Mouse (Mus musculus): Measurements from ENCODE around the gene Lonp1. TPM values are rescaled to one million over a fixed set of nuclear protein-coding genes. Genes with fewer than 3 reads are reported as not detected.

Lonp1 gene
- polyA plus RNA-seq (2015; fragmentation: Nextera tagmentation; extraction: Ambion mirVana): 25.8 and 27.5 TPM in 2 replicates

GRCm38 (mm10) chr17:56626754-56627470 is at the start of gene Lonp1:
TSS of gene Lonp1 (minus strand) at chr17:56626887.
- Histone ChIP-seq H3K27ac (replicated peaks) (peak within 1 kb of the TSS; percentile 78), H3K9ac (ENCODE audit: low read length) (peak within 1 kb of the TSS; percentile 88), H3K4me3 (ENCODE audit: low read depth, low read length) (peak within 1 kb of the TSS; percentile 94), H3K36me3 (ENCODE audit: control insufficient read depth, insufficient read depth, low read length) (peaks cover 4% of the 10 kb centered on the region; the same call in 1 of the 2 replicates), H3K4me1 (replicated peaks; ENCODE audit: control insufficient read depth, insufficient read depth) (peaks cover 4% of the 10 kb centered on the region; the same call in 1 of the 2 replicates), H3K9me3 (ENCODE audit: control insufficient read depth, low read length) (no peaks in the 10 kb centered on the region), H3K4me2 (replicated peaks; ENCODE audit: low read depth) (peak within 1 kb of the TSS; percentile 95), H3K27me3 (ENCODE audit: control insufficient read depth, insufficient read depth, low read length) (no peaks in the 10 kb centered on the region)
- DNase-seq (ENCODE audit: low spot score): peak; percentile 98
- peak; percentile 93 for ATAC-seq (ENCODE audit: low FRiP score, low TSS enrichment)
- under 1% methylated on average over 51 of the region's 51 CpGs for WGBS
- TF ChIP-seq EP300 (optimal IDR thresholded peaks at IDR 0.05) (no peak), CTCF (IDR thresholded peaks at IDR 0.05; ENCODE audit: low read depth) (no peak; the same call in 1 of the 2 replicates)

- Histone ChIP-seq H3K4me1 (replicated peaks; ENCODE audit: control insufficient read depth, insufficient read depth) (no peaks in the 10 kb centered on the region; the same call in 1 of the 2 replicates), H3K27ac (replicated peaks) (peak overlapping the region; percentile 88), H3K4me2 (replicated peaks; ENCODE audit: low read depth) (peak overlapping the region; percentile 91), H3K9me3 (ENCODE audit: control insufficient read depth, low read length) (no peaks in the 10 kb centered on the region), H3K9ac (ENCODE audit: low read length) (peak overlapping the region; percentile 96), H3K36me3 (ENCODE audit: control insufficient read depth, insufficient read depth, low read length) (0 out of 2 replicates have a peak, but pooled peaks cover 2% of the 10 kb centered on the region), H3K27me3 (ENCODE audit: control insufficient read depth, insufficient read depth, low read length) (no peaks in the 10 kb centered on the region), H3K4me3 (ENCODE audit: low read depth, low read length) (peak overlapping the region; percentile 92)
- ATAC-seq (ENCODE audit: low FRiP score, low TSS enrichment): peak; percentile 11; the same call in 1 of the 2 replicates
- 1% methylated on average over 32 of the region's 37 CpGs for WGBS
- no peak for DNase-seq (ENCODE audit: low spot score)
- TF ChIP-seq EP300 (optimal IDR thresholded peaks at IDR 0.05) (no peak), CTCF (IDR thresholded peaks at IDR 0.05; ENCODE audit: low read depth) (no peak)
Measured at GRCm38 (mm10) chr17:56673647-56674416, 47.1 kb upstream of the Lonp1 start.

- Histone ChIP-seq H3K9me3 (ENCODE audit: control insufficient read depth, low read length) (no peaks in the 10 kb centered on the region), H3K27ac (replicated peaks) (peak within 1 kb of the TSS; percentile 90), H3K4me1 (replicated peaks; ENCODE audit: control insufficient read depth, insufficient read depth) (peaks cover 3% of the 10 kb centered on the region; the same call in 1 of the 2 replicates), H3K36me3 (ENCODE audit: control insufficient read depth, insufficient read depth, low read length) (0 out of 2 replicates have a peak, but pooled peaks cover 2% of the 10 kb centered on the region), H3K4me2 (replicated peaks; ENCODE audit: low read depth) (peak within 1 kb of the TSS; percentile 91), H3K27me3 (ENCODE audit: control insufficient read depth, insufficient read depth, low read length) (no peaks in the 10 kb centered on the region), H3K9ac (ENCODE audit: low read length) (peak within 1 kb of the TSS; percentile 96), H3K4me3 (ENCODE audit: low read depth, low read length) (peak within 1 kb of the TSS; percentile 92)
- peak; percentile 95 for ATAC-seq (ENCODE audit: low FRiP score, low TSS enrichment)
- DNase-seq (ENCODE audit: low spot score): peak; percentile 100
- 1% methylated on average over 55 of the region's 66 CpGs for WGBS
- TF ChIP-seq EP300 (optimal IDR thresholded peaks at IDR 0.05) (no peak), CTCF (IDR thresholded peaks at IDR 0.05; ENCODE audit: low read depth) (no peak)
Measured at GRCm38 (mm10) chr17:56672941-56673646, 46.4 kb upstream of the Lonp1 start, which contains the start of gene Ranbp3. TSS of gene Ranbp3 (plus strand) at chr17:56673294.

- Histone ChIP-seq H3K4me1 (replicated peaks; ENCODE audit: control insufficient read depth, insufficient read depth) (peaks cover 3% of the 10 kb centered on the region; the same call in 1 of the 2 replicates), H3K27ac (replicated peaks) (no peak overlapping the region), H3K27me3 (ENCODE audit: control insufficient read depth, insufficient read depth, low read length) (no peaks in the 10 kb centered on the region), H3K4me2 (replicated peaks; ENCODE audit: low read depth) (no peak overlapping the region), H3K9me3 (ENCODE audit: control insufficient read depth, low read length) (no peaks in the 10 kb centered on the region), H3K36me3 (ENCODE audit: control insufficient read depth, insufficient read depth, low read length) (no peaks in the 10 kb centered on the region), H3K4me3 (ENCODE audit: low read depth, low read length) (no peak overlapping the region), H3K9ac (ENCODE audit: low read length) (no peak overlapping the region)
- no peak for ATAC-seq (ENCODE audit: low FRiP score, low TSS enrichment)
- 85% methylated on average over 8 of the region's 8 CpGs for WGBS
- TF ChIP-seq EP300 (optimal IDR thresholded peaks at IDR 0.05) (no peak), CTCF (IDR thresholded peaks at IDR 0.05; ENCODE audit: low read depth) (no peak)
- DNase-seq (ENCODE audit: low spot score): no peak
Measured at GRCm38 (mm10) chr17:56669766-56670165, 43.1 kb upstream of the Lonp1 start.

GRCm38 (mm10) chr17:56668384-56669144 is 41.9 kb upstream of the Lonp1 start:
- H3K27me3 ChIP-seq (ENCODE audit: control insufficient read depth, insufficient read depth, low read length): no peaks in the 10 kb centered on the region
- H3K9ac ChIP-seq (ENCODE audit: low read length): peak overlapping the region; percentile 47
- TF ChIP-seq CTCF (IDR thresholded peaks at IDR 0.05; ENCODE audit: low read depth): peak; percentile 97
- TF ChIP-seq EP300 (optimal IDR thresholded peaks at IDR 0.05): no peak
- peak; percentile 88 for DNase-seq (ENCODE audit: low spot score)
- 3% methylated on average over 31 of the region's 31 CpGs for WGBS
- H3K4me1 ChIP-seq (replicated peaks; ENCODE audit: control insufficient read depth, insufficient read depth): peaks cover 7% of the 10 kb centered on the region; the same call in 1 of the 2 replicates
- no peaks in the 10 kb centered on the region for H3K9me3 ChIP-seq (ENCODE audit: control insufficient read depth, low read length)
- H3K27ac ChIP-seq (replicated peaks): no peak overlapping the region
- H3K36me3 ChIP-seq (ENCODE audit: control insufficient read depth, insufficient read depth, low read length): no peaks in the 10 kb centered on the region
- ATAC-seq (ENCODE audit: low FRiP score, low TSS enrichment): no peak
- H3K4me3 ChIP-seq (ENCODE audit: low read depth, low read length): peak overlapping the region; percentile 33
- H3K4me2 ChIP-seq (replicated peaks; ENCODE audit: low read depth): peak overlapping the region; percentile 65
